In the genomic region with DNA sequence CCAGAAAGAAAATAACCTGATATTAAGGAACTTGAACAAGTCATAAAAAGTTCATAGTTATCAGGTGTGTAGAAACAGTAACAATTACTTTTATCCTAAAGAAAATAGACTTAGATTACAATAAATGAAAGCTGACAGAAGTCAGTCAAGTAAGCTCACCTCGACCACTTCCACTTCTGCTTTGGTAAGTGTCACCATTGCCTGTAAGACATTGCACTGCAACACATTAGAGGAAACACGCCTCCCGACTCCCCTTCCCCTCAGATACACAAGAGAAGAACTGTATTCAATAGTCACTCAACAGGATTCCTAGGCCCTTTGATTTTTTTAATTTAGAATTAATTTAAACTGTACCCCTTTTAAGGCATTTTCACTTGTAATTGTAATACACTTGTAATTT, we compare ENCODE assay signal across 26 mouse cellular contexts. TPM values are rescaled to one million over a fixed set of nuclear protein-coding genes. Genes with fewer than 3 reads are reported as not detected.
A peak's percentile ranks its signal among the peaks of the same experiment; 100 is the strongest.
DNase-seq lines count a peak whose midpoint lies in the region; ATAC-seq and TF ChIP-seq lines count a peak whose summit lies in the region.
"Had no signal": no experiment of that assay in that cellular context is flagged by ENCODE, and none has a peak within 500 bp of the region (broad histone marks: within the 10 kb centered on the region; RNA-seq: fewer than 3 reads in every experiment).

No protein-coding gene starts in this region.

- peaks cover 0 to 23% of the 10 kb centered on the region in 2 experiments; a peak in 2 of 4 replicates for H3K36me3 ChIP-seq in MEL (ENCODE audit: control insufficient read depth in 1 of 2, insufficient read depth in 2 of 2, low read length in 2 of 2)
- H3K36me3 ChIP-seq: embryonic facial prominence, embryonic 12.5 days; embryonic facial prominence, embryonic 15.5 days; G1E; hindbrain, embryonic 10.5 days; hindbrain, embryonic 13.5 days; intestine, embryonic 15.5 days had no signal

- no peaks in the 10 kb centered on the region for H3K9me3 ChIP-seq in MEL (replicated peaks; ENCODE audit: insufficient read depth, low read length)
- H3K9me3 ChIP-seq: embryonic facial prominence, embryonic 12.5 days; embryonic facial prominence, embryonic 15.5 days; G1E; hindbrain, embryonic 10.5 days; hindbrain, embryonic 13.5 days; intestine, embryonic 15.5 days had no signal

- TF ChIP-seq CTCF in MEL (IDR thresholded peaks at IDR 0.05 in 2 of 3, conservative IDR thresholded peaks at IDR 0.05 in 1 of 3; ENCODE audit: control insufficient read depth in 1 of 3, insufficient read depth in 1 of 3, low read depth in 2 of 3, low read length in 3 of 3, poor library complexity in 1 of 3, severe bottlenecking in 1 of 3) = no peak

- no peaks in the 10 kb centered on the region for H3K27me3 ChIP-seq in MEL (ENCODE audit: control insufficient read depth in 1 of 2, insufficient read depth in 2 of 2, low read length in 2 of 2)
- H3K27me3 ChIP-seq: embryonic facial prominence, embryonic 12.5 days; embryonic facial prominence, embryonic 15.5 days; hindbrain, embryonic 13.5 days; intestine, embryonic 15.5 days had no signal

- H3K4me3 ChIP-seq in MEL (ENCODE audit: control insufficient read depth in 1 of 2, insufficient read depth in 1 of 2, low read depth in 2 of 2, low read length in 2 of 2) = peak overlapping the region in 1 of 2 experiments; percentile 36; a peak in 1 of 4 replicates
- H3K4me3 ChIP-seq: embryonic facial prominence, embryonic 12.5 days; embryonic facial prominence, embryonic 15.5 days; gastrocnemius, adult 2 months; hindbrain, embryonic 10.5 days; hindbrain, embryonic 13.5 days; intestine, embryonic 15.5 days had no signal

- H3K27ac ChIP-seq in MEL (ENCODE audit: control insufficient read depth, low read depth, low read length) = no peak overlapping the region
- H3K27ac ChIP-seq: embryonic facial prominence, embryonic 12.5 days; embryonic facial prominence, embryonic 15.5 days; gastrocnemius, adult 2 months; hindbrain, embryonic 10.5 days; hindbrain, embryonic 13.5 days; intestine, embryonic 15.5 days had no signal

- TF ChIP-seq RAD21 in MEL (IDR thresholded peaks at IDR 0.05; ENCODE audit: low read depth, low read length) = no peak

- TF ChIP-seq EP300 in MEL (IDR thresholded peaks at IDR 0.05; ENCODE audit: low read depth in 1 of 2, low read length in 2 of 2) = peak in 1 of 2 experiments; percentile 36; a peak in 2 of 4 replicates

- H3K79me2 ChIP-seq in MEL (ENCODE audit: control insufficient read depth, insufficient read depth, low read length, poor library complexity) = no peaks in the 10 kb centered on the region

- DNase-seq in MEL (ENCODE audit: low read depth, low spot score) = peak; percentile 63
- DNase-seq in spleen, postnatal 14 days (ENCODE audit: low spot score in 2 of 2) = no peak
- DNase-seq in left cerebral cortex, adult 18-20 months (ENCODE audit: low spot score in 2 of 2) = no peak
- DNase-seq in kidney, postnatal 14 days = no peak
- DNase-seq: adrenal gland, adult 2 months; adrenal gland, postnatal 14 days; cerebellum, adult 11-12 months; cerebellum, adult 8-10 months; cerebellum, postnatal 10 days; forebrain, postnatal 0 days; gastrocnemius, adult 2 months; gastrocnemius, postnatal 25 days had no signal

- peak; percentile 59 to 60; a peak in 2 of 4 replicates for ATAC-seq in hematopoietic stem cell, adult 5-6 weeks (replicated peaks in 1 of 2; ENCODE audit: insufficient read depth in 1 of 2, low FRiP score in 2 of 2, low TSS enrichment in 1 of 2, low read depth in 1 of 2, poor library complexity in 2 of 2, severe bottlenecking in 2 of 2)
- ATAC-seq in neutrophil, adult 5-6 weeks (ENCODE audit: extremely low read depth, insufficient number of reproducible peaks, low FRiP score, poor library complexity, severe bottlenecking) = 0 out of 2 replicates have a peak, but pooled peaks have one; percentile 36
- ATAC-seq: forebrain, embryonic 14.5 days; forebrain, postnatal 0 days; hindbrain, embryonic 16.5 days; intestine, embryonic 15.5 days had no signal

- H3K4me1 ChIP-seq in MEL (ENCODE audit: control insufficient read depth in 1 of 2, insufficient read depth in 2 of 2, low read length in 2 of 2) = peaks cover 4 to 20% of the 10 kb centered on the region in 2 experiments
- H3K4me1 ChIP-seq: embryonic facial prominence, embryonic 12.5 days; embryonic facial prominence, embryonic 15.5 days; hindbrain, embryonic 10.5 days; hindbrain, embryonic 13.5 days; intestine, embryonic 15.5 days had no signal

- H3K9ac ChIP-seq in MEL (ENCODE audit: control insufficient read depth, low read depth, low read length, poor library complexity, severe bottlenecking) = no peak overlapping the region
- H3K9ac ChIP-seq: embryonic facial prominence, embryonic 12.5 days; embryonic facial prominence, embryonic 15.5 days; forebrain, postnatal 0 days; hindbrain, embryonic 13.5 days; intestine, embryonic 15.5 days had no signal

- no peak for TF ChIP-seq POLR2A in MEL (IDR thresholded peaks at IDR 0.05; ENCODE audit: control insufficient read depth in 1 of 2, insufficient read depth in 1 of 2, low read depth in 1 of 2, low read length in 2 of 2, poor library complexity in 1 of 2)

TF ChIP-seq in MEL, 35 proteins besides CTCF, POLR2A, EP300 and RAD21:
- TF ChIP-seq ZC3H11A (IDR thresholded peaks at IDR 0.05; ENCODE audit: low read depth, low read length) (no peak), SMC3 (IDR thresholded peaks at IDR 0.05; ENCODE audit: low read depth, low read length) (no peak), RCOR1 (IDR thresholded peaks at IDR 0.05; ENCODE audit: low read depth, low read length) (no peak), MXI1 (IDR thresholded peaks at IDR 0.05; ENCODE audit: low read depth, low read length) (peak; percentile 24; the same call in 1 of the 2 replicates), TAL1 (IDR thresholded peaks at IDR 0.05; ENCODE audit: low read length) (no peak)
TF ChIP-seq in MEL: peak in this region for 1.

RNA-seq across cellular contexts. Expression of gene Ddx4, which starts 27.7 kb away (rescaled TPM):
- 0.95 and 1.3 TPM in 2 replicates for total RNA-seq in MEL (2012; rRNA removed)
- under 1 TPM in 1 of 2 experiments, not detected in 1; 0.31 TPM for polyA plus RNA-seq in MEL (2012; ENCODE audit: insufficient read depth in 1 of 2, insufficient read length in 2 of 2, low read depth in 1 of 2, low replicate concordance in 2 of 2, missing spikeins in 1 of 2)
- total RNA-seq in hematopoietic stem cell, adult 5-6 weeks (2017) = 20.5 and 33.5 TPM in 2 replicates
- total RNA-seq in neutrophil, adult 5-6 weeks (2017) = 0.23 TPM in 1 of 2 replicates, not detected in the other
- 1 to 10 TPM; 1.6 to 1.7 TPM for total RNA-seq in left cerebral cortex, adult 18-20 months (2021)
- total RNA-seq: gastrocnemius, adult 2 months; gastrocnemius, postnatal 25 days; heart, postnatal 25 days had no signal
- polyA plus RNA-seq: G1E had no signal

RNA-seq across cellular contexts. Expression of gene Il31ra, which starts 30.5 kb away (rescaled TPM):
- 2.1 and 2.2 TPM in 2 replicates for total RNA-seq in MEL (2012; rRNA removed)
- 1 to 10 TPM in 1 of 2 experiments, not detected in 1; 2.1 TPM for polyA plus RNA-seq in MEL (2012; ENCODE audit: insufficient read depth in 1 of 2, insufficient read length in 2 of 2, low read depth in 1 of 2, low replicate concordance in 2 of 2, missing spikeins in 1 of 2)
- total RNA-seq in hematopoietic stem cell, adult 5-6 weeks (2017) = 1.2 and 2.0 TPM in 2 replicates
- 0.35 TPM in 1 of 2 replicates, not detected in the other for total RNA-seq in neutrophil, adult 5-6 weeks (2017)
- total RNA-seq in left cerebral cortex, adult 18-20 months (2021) = under 1 TPM in 1 of 2 experiments, not detected in 1; 0.12 TPM
- total RNA-seq: gastrocnemius, postnatal 25 days; heart, adult 8-10 months; heart, postnatal 25 days had no signal
- polyA plus RNA-seq: forebrain, embryonic 11.5 days; G1E; heart, postnatal 0 days; hindbrain, embryonic 10.5 days had no signal

RNA-seq across cellular contexts. Expression of gene Slc38a9, which starts 35.9 kb away (rescaled TPM):
- 11.9 and 14.1 TPM in 2 replicates for total RNA-seq in MEL (2012; rRNA removed)
- polyA plus RNA-seq in MEL (2012; ENCODE audit: insufficient read depth in 1 of 2, insufficient read length in 2 of 2, low read depth in 1 of 2, low replicate concordance in 2 of 2, missing spikeins in 1 of 2) = 10 to 100 TPM in 1 of 2 experiments, not detected in 1; 10.8 TPM
- 31.2 and 40.8 TPM in 2 replicates for total RNA-seq in hematopoietic stem cell, adult 5-6 weeks (2017)
- total RNA-seq in neutrophil, adult 5-6 weeks (2017) = 45.7 and 50.0 TPM in 2 replicates
- 10 to 100 TPM; 24.3 to 25.4 TPM for total RNA-seq in left cerebral cortex, adult 18-20 months (2021)
